In genomic region chr2:70871466-70872022, GRCm38 (mm10) we compare ENCODE assay signal across 23 mouse cellular contexts. TPM values are rescaled to one million over a fixed set of nuclear protein-coding genes. Genes with fewer than 3 reads are reported as not detected.
DNase-seq lines count a peak whose midpoint lies in the region; ATAC-seq and TF ChIP-seq lines count a peak whose summit lies in the region.
"Had no signal": no experiment of that assay in that cellular context is flagged by ENCODE, and none has a peak within 500 bp of the region (broad histone marks: within the 10 kb centered on the region; RNA-seq: fewer than 3 reads in every experiment).

No protein-coding gene starts in this region.

- TF ChIP-seq EP300 in stomach, postnatal 0 days (optimal IDR thresholded peaks at IDR 0.05) = no peak

- no peaks in the 10 kb centered on the region for H3K36me3 ChIP-seq in midbrain, embryonic 14.5 days (ENCODE audit: control insufficient read depth, insufficient read depth, low read length)
- no peaks in the 10 kb centered on the region for H3K36me3 ChIP-seq in midbrain, embryonic 15.5 days (replicated peaks)
- no peaks in the 10 kb centered on the region for H3K36me3 ChIP-seq in stomach, postnatal 0 days (ENCODE audit: control insufficient read depth, insufficient read depth, low read length)
- H3K36me3 ChIP-seq: embryonic facial prominence, embryonic 13.5 days; heart, embryonic 13.5 days; limb, embryonic 15.5 days; neural tube, embryonic 12.5 days had no signal

- H3K4me1 ChIP-seq in midbrain, embryonic 14.5 days (ENCODE audit: control insufficient read depth, insufficient read depth, low read length) = 0 out of 2 replicates have a peak, but pooled peaks cover 6% of the 10 kb centered on the region
- H3K4me1 ChIP-seq in midbrain, embryonic 15.5 days = peaks cover 14% of the 10 kb centered on the region; the same call in 1 of the 2 replicates
- H3K4me1 ChIP-seq in stomach, postnatal 0 days (replicated peaks; ENCODE audit: control insufficient read depth, insufficient read depth) = no peaks in the 10 kb centered on the region
- H3K4me1 ChIP-seq: embryonic facial prominence, embryonic 13.5 days; limb, embryonic 15.5 days had no signal

- peak; percentile 24 for DNase-seq in embryo, embryonic 11 days
- no peak for DNase-seq in embryo, embryonic 9.5 days (ENCODE audit: extremely low spot score)
- peak; percentile 39 for DNase-seq in midbrain, embryonic 14.5 days
- DNase-seq in ZHBTc4 (ENCODE audit: low read depth, low spot score) = peak; percentile 10
- peak; percentile 68 for DNase-seq in retina, postnatal 1 day
- DNase-seq in stomach, postnatal 0 days (ENCODE audit: low spot score) = no peak
- DNase-seq: adrenal gland, postnatal 14 days; cerebellum, adult 18-20 months; gastrocnemius, postnatal 10 days; heart, postnatal 36 days; kidney, adult 11 months; layer of hippocampus, postnatal 36 days; lung, adult 2 months; thymus, adult 18-20 months had no signal

- no peak for ATAC-seq in midbrain, embryonic 14.5 days (ENCODE audit: low FRiP score, low TSS enrichment)
- ATAC-seq in midbrain, embryonic 15.5 days (replicated peaks) = no peak
- no peak for ATAC-seq in stomach, postnatal 0 days (ENCODE audit: low FRiP score, low TSS enrichment)
- ATAC-seq: activated CD4-positive, CD25-positive, alpha-beta regulatory T cell, adult 4 months; forebrain, embryonic 14.5 days; Patski had no signal

- H3K27ac ChIP-seq in midbrain, embryonic 14.5 days (replicated peaks; ENCODE audit: low read depth, low read length) = no peak overlapping the region
- no peak overlapping the region for H3K27ac ChIP-seq in midbrain, embryonic 15.5 days
- no peak overlapping the region for H3K27ac ChIP-seq in stomach, postnatal 0 days (replicated peaks)
- H3K27ac ChIP-seq: embryonic facial prominence, embryonic 13.5 days; heart, embryonic 13.5 days; kidney, postnatal 0 days; limb, embryonic 15.5 days; neural tube, embryonic 12.5 days had no signal

- WGBS in midbrain, embryonic 14.5 days = 39% methylated on average over 8 of the region's 8 CpGs
- WGBS in midbrain, embryonic 15.5 days = 40% methylated on average over 8 of the region's 8 CpGs
- 63% methylated on average over 8 of the region's 8 CpGs for WGBS in stomach, postnatal 0 days

- H3K9me3 ChIP-seq in midbrain, embryonic 14.5 days (ENCODE audit: control insufficient read depth, low read length) = no peaks in the 10 kb centered on the region
- H3K9me3 ChIP-seq in midbrain, embryonic 15.5 days = no peaks in the 10 kb centered on the region
- H3K9me3 ChIP-seq in stomach, postnatal 0 days (ENCODE audit: control insufficient read depth, low read length) = no peaks in the 10 kb centered on the region
- H3K9me3 ChIP-seq: embryonic facial prominence, embryonic 13.5 days; heart, embryonic 13.5 days; limb, embryonic 15.5 days; neural tube, embryonic 12.5 days had no signal

- H3K4me3 ChIP-seq in midbrain, embryonic 14.5 days (replicated peaks; ENCODE audit: low read depth, low read length) = no peak overlapping the region
- no peak overlapping the region for H3K4me3 ChIP-seq in midbrain, embryonic 15.5 days
- H3K4me3 ChIP-seq in stomach, postnatal 0 days (ENCODE audit: low read depth, low read length) = no peak overlapping the region
- H3K4me3 ChIP-seq: embryonic facial prominence, embryonic 13.5 days; heart, embryonic 13.5 days; limb, embryonic 15.5 days; neural tube, embryonic 12.5 days had no signal

- no peak overlapping the region for H3K4me2 ChIP-seq in midbrain, embryonic 14.5 days (ENCODE audit: low read length)
- no peak overlapping the region for H3K4me2 ChIP-seq in midbrain, embryonic 15.5 days
- no peak overlapping the region for H3K4me2 ChIP-seq in stomach, postnatal 0 days (replicated peaks; ENCODE audit: low read depth)
- H3K4me2 ChIP-seq: embryonic facial prominence, embryonic 13.5 days; heart, embryonic 13.5 days; limb, embryonic 15.5 days; neural tube, embryonic 12.5 days had no signal

- TF ChIP-seq CTCF in stomach, postnatal 0 days (IDR thresholded peaks at IDR 0.05; ENCODE audit: low read depth) = no peak

- H3K9ac ChIP-seq in midbrain, embryonic 14.5 days (replicated peaks; ENCODE audit: low read length) = no peak overlapping the region
- no peak overlapping the region for H3K9ac ChIP-seq in midbrain, embryonic 15.5 days
- no peak overlapping the region for H3K9ac ChIP-seq in stomach, postnatal 0 days (ENCODE audit: low read length)
- H3K9ac ChIP-seq: embryonic facial prominence, embryonic 13.5 days; heart, embryonic 13.5 days; limb, embryonic 15.5 days; neural tube, embryonic 12.5 days had no signal

- H3K27me3 ChIP-seq in midbrain, embryonic 14.5 days (ENCODE audit: control insufficient read depth, insufficient read depth, low read length) = no peaks in the 10 kb centered on the region
- H3K27me3 ChIP-seq in midbrain, embryonic 15.5 days (replicated peaks) = no peaks in the 10 kb centered on the region
- no peaks in the 10 kb centered on the region for H3K27me3 ChIP-seq in stomach, postnatal 0 days (ENCODE audit: control insufficient read depth, insufficient read depth, low read length)
- H3K27me3 ChIP-seq: embryonic facial prominence, embryonic 13.5 days; heart, embryonic 13.5 days; limb, embryonic 15.5 days; neural tube, embryonic 12.5 days; Patski had no signal

RNA-seq across cellular contexts. Expression of gene Tlk1, which starts 46.0 kb away (rescaled TPM):
- 23.6 and 27.5 TPM in 2 replicates for polyA plus RNA-seq in midbrain, embryonic 14.5 days (2014; fragmentation: Nextera tagmentation; extraction: Ambion mirVana)
- 25.3 and 27.1 TPM in 2 replicates for polyA plus RNA-seq in midbrain, embryonic 15.5 days (2015; fragmentation: Nextera tagmentation; extraction: Ambion mirVana)
- 26.0 and 26.7 TPM in 2 replicates for polyA plus RNA-seq in stomach, postnatal 0 days (2015; fragmentation: Nextera tagmentation; extraction: Ambion mirVana)

Comparison
In these comparisons a context has a peak if more than half of its experiments do, and no peak if none do; other contexts are left out.
1. DNase-seq: peak in embryo, embryonic 11 days (single experiment), midbrain, embryonic 14.5 days (single experiment), ZHBTc4 (single experiment) and retina, postnatal 1 day (single experiment); none in embryo, embryonic 9.5 days (single experiment) and stomach, postnatal 0 days (single experiment).